ENCODE assay signal across 8 mouse cellular contexts in the genomic region with DNA sequence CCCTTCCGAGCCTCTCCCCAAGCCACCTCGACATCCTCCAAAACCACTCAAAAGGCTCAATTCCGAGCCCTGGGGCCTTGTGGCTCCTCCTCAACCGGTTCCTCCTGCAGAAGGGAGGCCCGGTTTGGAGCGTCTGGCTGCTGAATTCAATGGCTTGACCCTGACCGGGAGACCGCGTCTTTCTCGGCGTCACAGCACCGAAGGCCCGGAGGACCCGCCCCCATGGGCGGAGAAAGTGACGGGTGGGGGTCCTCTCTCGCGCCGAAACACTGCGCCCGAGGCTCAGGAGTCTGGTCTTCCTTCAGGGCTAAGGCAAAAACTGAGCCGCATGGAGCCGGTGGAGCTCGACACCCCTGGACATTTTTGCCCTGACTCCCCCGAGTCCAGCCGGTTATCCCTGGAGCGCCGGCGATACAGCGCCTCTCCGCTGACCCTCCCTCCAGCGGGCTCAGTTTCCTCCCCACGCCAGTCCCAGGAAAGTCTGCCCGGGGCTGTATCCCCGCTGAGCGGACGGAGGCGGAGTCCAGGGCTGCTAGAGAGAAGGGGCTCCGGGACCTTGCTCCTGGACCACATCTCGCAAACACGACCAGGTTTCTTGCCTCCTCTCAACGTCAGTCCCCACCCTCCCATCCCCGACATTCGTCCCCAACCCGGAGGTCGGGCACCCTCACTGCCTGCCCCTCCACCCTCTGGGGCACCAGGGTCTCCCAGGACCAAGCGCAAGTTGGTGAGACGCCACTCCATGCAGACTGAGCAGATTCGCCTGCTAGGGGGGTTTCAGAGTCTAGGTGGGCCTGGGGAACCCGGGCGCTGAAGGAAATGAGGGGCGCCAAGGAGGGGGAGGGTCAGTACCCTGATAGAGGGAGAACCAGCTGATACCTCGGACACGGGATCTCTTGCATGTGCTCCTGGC. TPM values are rescaled to one million over a fixed set of nuclear protein-coding genes. Genes with fewer than 3 reads are reported as not detected.
DNase-seq lines count a peak whose midpoint lies in the region; ATAC-seq and TF ChIP-seq lines count a peak whose summit lies in the region.
"Had no signal": no experiment of that assay in that cellular context is flagged by ENCODE, and none has a peak within 500 bp of the region (broad histone marks: within the 10 kb centered on the region; RNA-seq: fewer than 3 reads in every experiment).

No protein-coding gene starts in this region.

- ATAC-seq in forebrain, embryonic 14.5 days = no peak

- no peaks in the 10 kb centered on the region for H3K36me3 ChIP-seq in forebrain, embryonic 14.5 days (ENCODE audit: control insufficient read depth, insufficient read depth, low read length)

- peak overlapping the region; percentile 48 for H3K4me3 ChIP-seq in forebrain, embryonic 14.5 days (ENCODE audit: low read depth, low read length)

- TF ChIP-seq POLR2A in brain, embryonic 14.5 days (IDR thresholded peaks at IDR 0.05; ENCODE audit: borderline replicate concordance, extremely low read depth, insufficient read depth, insufficient read length, poor library complexity, severe bottlenecking) = peak; percentile 19; the same call in 1 of the 2 replicates

- peak; percentile 70 for DNase-seq in ZHBTc4 (ENCODE audit: low read depth, low spot score)
- peak; percentile 82 for DNase-seq in brain, embryonic 14.5 days (ENCODE audit: low read depth)
- DNase-seq in forebrain, embryonic 14.5 days (ENCODE audit: low spot score) = peak; percentile 76
- DNase-seq in heart, postnatal 4 days = peak; percentile 81
- DNase-seq in layer of hippocampus, postnatal 25 days (ENCODE audit: extremely low spot score in 1 of 2, low spot score in 1 of 2) = peak; percentile 53
- DNase-seq in lung, postnatal 14 days = peak; percentile 63
- peak; percentile 63 for DNase-seq in right cerebral cortex, postnatal 4 days

- TF ChIP-seq CTCF in brain, embryonic 14.5 days (IDR thresholded peaks at IDR 0.05; ENCODE audit: borderline replicate concordance, extremely low read depth, insufficient read depth, insufficient read length) = no peak

- H3K9ac ChIP-seq in forebrain, embryonic 14.5 days (ENCODE audit: low read length) = peak overlapping the region; percentile 79

- peaks cover 48% of the 10 kb centered on the region for H3K4me1 ChIP-seq in forebrain, embryonic 14.5 days (ENCODE audit: control insufficient read depth, insufficient read depth, low read length)

- H3K4me2 ChIP-seq in forebrain, embryonic 14.5 days (ENCODE audit: low read length) = peak overlapping the region; percentile 99

- WGBS in forebrain, embryonic 14.5 days = 2% methylated on average over 54 of the region's 54 CpGs

- no peaks in the 10 kb centered on the region for H3K27me3 ChIP-seq in forebrain, embryonic 14.5 days (replicated peaks; ENCODE audit: control insufficient read depth, insufficient read depth, low read length)

- H3K27ac ChIP-seq in forebrain, embryonic 14.5 days (ENCODE audit: low read depth, low read length) = peak overlapping the region; percentile 22; the same call in 1 of the 2 replicates

- H3K9me3 ChIP-seq in forebrain, embryonic 14.5 days (replicated peaks; ENCODE audit: control insufficient read depth, low read length) = no peaks in the 10 kb centered on the region

RNA-seq across cellular contexts. Expression of a gene that starts 2.0 kb away (rescaled TPM):
- polyA plus RNA-seq in brain, embryonic 14.5 days (2012; rRNA removed) = 9.5 and 12.4 TPM in 2 replicates
- 11.8 and 14.9 TPM in 2 replicates for polyA plus RNA-seq in forebrain, embryonic 14.5 days (2014; fragmentation: Nextera tagmentation; extraction: Ambion mirVana)
- total RNA-seq in heart, postnatal 4 days (2021) = 1 to 10 TPM; 1.8 to 3.1 TPM
- total RNA-seq in layer of hippocampus, postnatal 25 days (2021) = 10 to 100 TPM; 50.9 to 62.3 TPM

RNA-seq across cellular contexts. Expression of a gene that starts 2.5 kb away (rescaled TPM):
- polyA plus RNA-seq in brain, embryonic 14.5 days (2012; rRNA removed) = 86.8 and 88.9 TPM in 2 replicates
- 7.4 and 7.8 TPM in 2 replicates for polyA plus RNA-seq in forebrain, embryonic 14.5 days (2014; fragmentation: Nextera tagmentation; extraction: Ambion mirVana)
- total RNA-seq in heart, postnatal 4 days (2021) = 10 to 100 TPM; 53.1 to 56.6 TPM
- 10 to 100 TPM; 29.2 to 29.4 TPM for total RNA-seq in layer of hippocampus, postnatal 25 days (2021)

RNA-seq across cellular contexts. Expression of a gene that starts 4.4 kb away (rescaled TPM):
- 30.1 and 39.1 TPM in 2 replicates for polyA plus RNA-seq in brain, embryonic 14.5 days (2012; rRNA removed)
- 8.0 and 8.2 TPM in 2 replicates for polyA plus RNA-seq in forebrain, embryonic 14.5 days (2014; fragmentation: Nextera tagmentation; extraction: Ambion mirVana)
- total RNA-seq in heart, postnatal 4 days (2021) = 10 to 100 TPM; 20.4 to 24.0 TPM
- total RNA-seq in layer of hippocampus, postnatal 25 days (2021) = 10 to 100 TPM; 23.8 to 29.7 TPM

RNA-seq across cellular contexts. Expression of a gene that starts 21.6 kb away (rescaled TPM):
- not detected in 2 replicates for polyA plus RNA-seq in brain, embryonic 14.5 days (2012; rRNA removed)
- 0.45 TPM in 1 of 2 replicates, not detected in the other for polyA plus RNA-seq in forebrain, embryonic 14.5 days (2014; fragmentation: Nextera tagmentation; extraction: Ambion mirVana)
- 1 to 10 TPM; 2.5 to 2.9 TPM for total RNA-seq in heart, postnatal 4 days (2021)
- not detected for total RNA-seq in layer of hippocampus, postnatal 25 days (2021)
- polyA plus RNA-seq: frontal cortex, adult 2 months had no signal

RNA-seq across cellular contexts. Expression of a gene that starts 31.3 kb away (rescaled TPM):
- polyA plus RNA-seq in brain, embryonic 14.5 days (2012; rRNA removed) = 42.9 and 57.2 TPM in 2 replicates
- 132 and 136 TPM in 2 replicates for polyA plus RNA-seq in forebrain, embryonic 14.5 days (2014; fragmentation: Nextera tagmentation; extraction: Ambion mirVana)
- total RNA-seq in heart, postnatal 4 days (2021) = 10 to 100 TPM; 56.4 to 57.0 TPM
- total RNA-seq in layer of hippocampus, postnatal 25 days (2021) = 10 to 100 TPM; 48.4 to 51.7 TPM

Comparison
In these comparisons a context has a peak if more than half of its experiments do, and no peak if none do; other contexts are left out.
1. RNA of a gene that starts 2.0 kb away (total RNA-seq): 50.9 to 62.3 TPM in layer of hippocampus, postnatal 25 days; 1.8 to 3.1 TPM in heart, postnatal 4 days; every median in the first group is over 10 times any median in the second.
2. Peak in every context shown above with its lines, with median percentiles within 50 percentile points of each other: DNase-seq.